Mouse (Mus musculus) embryo, embryonic 11 days (tissue): ENCODE results near the gene Fbn1.
A peak's percentile ranks its signal among the peaks of the same experiment; 100 is the strongest.

Source experiments
- DNase-seq: peaks from one replicate; pipeline ENCODE4 v3.0.0-alpha.2; 2015

Fbn1 gene

DNA sequence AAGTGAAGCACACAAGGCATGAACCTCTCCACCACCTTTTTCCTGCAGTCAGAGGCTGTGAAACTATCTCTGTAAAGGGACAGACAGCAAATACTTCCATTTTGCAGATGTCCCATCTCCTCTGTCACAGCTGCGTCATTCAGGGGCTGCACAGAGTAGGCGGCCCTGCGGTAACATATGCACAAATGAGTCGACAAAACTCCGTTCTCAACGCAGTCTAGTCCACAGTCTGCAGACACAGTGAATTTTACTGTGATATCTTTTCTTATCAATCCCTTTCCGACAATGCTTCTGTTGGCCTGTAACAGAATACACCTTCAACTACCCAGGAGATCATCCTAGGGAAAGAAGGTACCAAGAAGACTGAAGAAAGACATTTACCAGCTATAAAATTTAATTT lies 9.6 kb downstream of the Fbn1 start:
- DNase-seq = no peak

DNA sequence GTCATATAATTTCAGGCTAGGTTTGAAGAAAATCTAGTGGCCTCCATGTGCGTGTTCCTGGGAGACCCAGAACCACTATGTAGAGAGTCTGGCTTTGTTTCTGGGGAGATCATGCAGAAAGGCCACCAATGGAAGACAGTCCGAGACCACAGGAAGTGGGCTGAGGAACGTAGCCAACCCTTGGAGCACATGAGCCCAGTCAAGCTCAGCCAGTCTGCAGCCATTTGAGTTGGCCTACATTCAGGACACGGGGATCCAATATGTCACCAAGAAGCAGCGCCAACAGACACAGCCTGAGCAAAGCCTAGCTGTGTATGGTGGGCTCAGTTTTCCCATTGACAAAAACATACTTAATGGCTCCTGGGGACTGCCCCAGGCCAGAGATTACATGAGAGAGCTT lies 11.1 kb downstream of the Fbn1 start:
- DNase-seq = no peak

DNA sequence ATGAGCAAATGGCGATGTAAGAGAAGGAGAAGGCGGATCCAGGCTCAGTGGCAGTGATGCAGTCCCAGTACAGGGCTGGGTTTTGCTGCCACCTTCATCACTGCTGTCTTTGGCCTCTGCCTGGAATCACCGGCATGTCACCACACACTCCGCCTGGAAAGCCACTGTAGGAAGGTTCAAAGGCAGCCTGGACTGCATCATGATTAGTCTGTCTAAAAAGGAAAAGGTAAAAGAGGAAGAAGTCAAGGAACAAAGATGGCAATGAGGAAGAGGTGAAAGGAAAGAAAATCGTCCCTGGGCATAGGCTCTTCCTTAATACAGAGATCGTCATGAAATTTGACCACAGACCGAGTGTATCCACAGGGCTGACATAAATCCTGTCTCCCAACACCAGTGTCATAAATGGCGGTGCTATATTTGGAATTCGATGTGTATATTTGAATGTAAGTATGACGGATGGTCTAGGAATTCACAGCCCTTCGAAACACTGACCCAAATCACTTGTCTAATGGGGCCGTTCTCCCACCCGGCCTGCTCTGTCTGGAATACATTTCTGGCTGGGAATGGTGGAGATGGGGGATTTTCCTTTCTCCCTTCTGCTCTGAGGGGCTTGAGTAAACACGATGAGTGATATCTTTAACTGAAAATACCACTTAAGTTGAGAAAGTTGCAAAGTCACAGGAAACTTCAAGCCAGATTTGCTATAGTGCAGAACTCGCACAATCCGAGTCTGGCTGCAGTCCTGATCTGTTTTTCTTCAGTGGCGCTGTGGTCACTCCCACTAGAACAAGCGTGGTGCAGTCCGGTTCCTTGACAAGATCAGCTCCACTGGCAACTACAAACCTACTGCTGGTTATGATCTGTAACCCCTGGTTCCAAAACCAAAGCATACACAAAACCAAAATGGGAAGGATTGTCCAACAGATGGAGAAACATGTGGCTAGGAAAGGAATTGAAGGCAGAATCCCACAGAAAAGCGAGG lies 12.7 kb downstream of the Fbn1 start:
- no peak for DNase-seq

GRCm38 (mm10) chr2:125494291-125494690 lies 13.5 kb downstream of the Fbn1 start:
- no peak for DNase-seq

GRCm38 (mm10) chr2:125492050-125492900 lies 15.5 kb downstream of the Fbn1 start:
- DNase-seq = no peak

GRCm38 (mm10) chr2:125489979-125490378 lies 17.8 kb downstream of the Fbn1 start:
- no peak for DNase-seq

GRCm38 (mm10) chr2:125484910-125485309 lies 22.9 kb downstream of the Fbn1 start:
- DNase-seq = peak; percentile 20

DNA sequence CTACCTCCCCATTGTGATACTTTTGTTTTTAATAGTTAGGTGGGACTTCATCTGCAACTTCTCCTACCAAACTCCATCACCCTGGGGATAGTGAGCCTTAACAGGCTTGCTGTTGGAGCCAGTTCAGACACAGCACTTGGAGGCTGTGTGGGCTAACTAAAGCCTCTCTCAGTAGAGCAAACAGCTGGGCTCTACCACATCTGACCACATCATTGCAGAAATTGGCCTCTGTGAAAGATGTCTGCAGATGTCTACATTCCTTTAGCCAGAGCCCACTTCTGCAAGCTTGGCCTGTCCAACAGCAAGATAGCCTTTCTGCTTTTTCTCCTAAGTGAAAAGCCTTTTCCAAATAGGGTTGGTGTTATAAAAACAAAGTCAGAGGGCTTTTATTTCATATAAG lies 23.6 kb downstream of the Fbn1 start:
- no peak for DNase-seq

GRCm38 (mm10) chr2:125481531-125482317 lies 26.1 kb downstream of the Fbn1 start:
- DNase-seq = no peak

DNA sequence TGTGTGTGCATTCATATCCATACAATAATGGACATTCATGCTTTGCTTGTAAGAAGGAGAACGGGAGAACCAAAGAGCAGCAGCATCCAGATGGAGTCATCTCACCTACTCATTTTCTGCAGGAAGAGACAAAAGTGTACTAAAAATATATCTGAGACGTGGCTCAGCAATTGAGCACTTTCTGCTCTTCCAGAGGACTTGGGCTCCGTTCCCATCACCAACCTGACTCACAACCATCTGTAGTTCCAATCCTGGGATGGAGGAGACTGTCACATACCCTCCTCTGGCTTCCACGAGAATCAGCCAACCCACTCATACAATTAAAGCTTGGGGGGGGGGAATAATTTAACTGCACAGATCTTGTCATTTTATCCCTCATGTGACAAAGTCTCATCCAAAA lies 26.7 kb downstream of the Fbn1 start:
- no peak for DNase-seq

DNA sequence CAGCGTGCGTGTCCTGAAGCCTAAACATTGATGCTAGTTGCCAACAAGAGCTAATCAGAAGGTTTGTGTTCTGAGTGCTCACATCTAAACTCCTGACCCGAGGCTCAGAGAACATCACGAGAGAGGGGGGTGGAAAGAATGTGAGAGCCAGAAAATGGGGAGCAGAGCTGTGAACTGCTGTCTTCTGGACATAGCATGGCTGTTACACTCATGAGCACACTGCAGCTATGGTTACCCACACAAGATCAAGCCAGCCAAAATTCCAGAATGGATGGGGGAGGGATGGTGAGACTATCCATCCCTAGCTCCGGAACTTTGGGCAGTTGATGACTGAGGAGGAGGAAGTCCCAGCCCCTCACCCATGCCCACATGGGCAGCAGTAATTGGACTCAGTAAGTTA lies 27.7 kb downstream of the Fbn1 start:
- no peak for DNase-seq

DNA sequence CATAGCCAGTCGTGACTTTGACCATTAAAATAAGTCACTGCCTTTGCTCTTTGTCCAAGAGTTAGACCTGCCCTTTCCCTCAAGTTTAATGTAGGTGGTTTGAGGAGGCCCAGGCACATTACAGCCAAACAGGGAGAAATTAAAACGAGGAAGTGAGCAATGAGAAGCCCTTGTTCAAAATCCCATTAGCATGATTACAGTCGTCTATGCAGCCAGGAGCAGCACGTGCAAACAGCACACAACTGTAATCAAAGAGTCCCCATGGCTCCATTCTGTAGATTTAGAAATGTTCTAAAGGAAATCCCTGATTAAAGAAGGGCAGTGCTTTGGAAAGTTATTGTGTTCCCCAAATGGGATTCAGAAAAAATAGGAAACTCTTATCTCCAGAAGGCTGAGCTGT lies 29.1 kb downstream of the Fbn1 start:
- DNase-seq = no peak

DNA sequence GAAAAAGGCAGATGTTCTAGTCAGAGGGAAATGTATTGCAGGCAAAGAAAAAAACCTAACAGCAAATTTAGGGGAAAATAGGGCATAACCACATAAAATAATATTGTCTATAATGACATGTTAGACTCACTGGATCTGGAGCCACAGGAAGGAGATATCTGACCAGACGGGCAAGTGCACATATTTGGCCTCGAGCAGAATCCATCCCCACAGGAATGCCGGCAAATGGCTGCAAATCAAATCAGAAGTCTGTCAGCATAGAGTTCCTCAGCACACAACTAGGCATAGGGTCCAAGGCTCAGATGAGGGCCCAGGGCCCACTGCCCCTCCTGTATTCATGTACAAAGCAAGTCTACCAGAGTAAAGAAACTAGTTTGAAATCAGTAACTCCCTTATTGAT lies 30.4 kb downstream of the Fbn1 start:
- DNase-seq = no peak

- no peak for DNase-seq
Measured at GRCm38 (mm10) chr2:125476231-125476630, 31.6 kb downstream of the Fbn1 start.

DNA sequence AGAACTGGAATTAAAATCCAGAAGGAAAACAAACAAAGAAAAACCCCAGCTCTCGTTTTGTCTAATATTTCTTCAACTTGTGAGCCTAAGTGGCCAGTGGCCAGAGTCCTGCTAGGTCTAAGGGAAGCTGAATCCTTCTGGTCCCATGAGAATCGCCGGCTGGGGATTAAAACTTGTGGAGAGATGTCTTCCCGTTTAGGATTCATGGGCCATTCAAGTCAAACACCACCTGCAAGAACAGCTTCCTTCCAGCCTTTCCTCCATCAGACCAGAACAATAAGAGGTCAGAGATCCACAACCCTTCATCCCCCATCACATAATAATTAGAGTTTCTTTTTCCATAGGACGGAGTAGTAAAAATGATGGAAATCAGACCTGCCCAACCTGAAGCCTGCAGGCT lies 33.1 kb downstream of the Fbn1 start:
- DNase-seq = no peak

GRCm38 (mm10) chr2:125473228-125473627 lies 34.6 kb downstream of the Fbn1 start:
- no peak for DNase-seq

GRCm38 (mm10) chr2:125471721-125472120 lies 36.1 kb downstream of the Fbn1 start:
- no peak for DNase-seq

- peak; percentile 20 for DNase-seq
Measured at GRCm38 (mm10) chr2:125470553-125471295, 37.1 kb downstream of the Fbn1 start.

DNA sequence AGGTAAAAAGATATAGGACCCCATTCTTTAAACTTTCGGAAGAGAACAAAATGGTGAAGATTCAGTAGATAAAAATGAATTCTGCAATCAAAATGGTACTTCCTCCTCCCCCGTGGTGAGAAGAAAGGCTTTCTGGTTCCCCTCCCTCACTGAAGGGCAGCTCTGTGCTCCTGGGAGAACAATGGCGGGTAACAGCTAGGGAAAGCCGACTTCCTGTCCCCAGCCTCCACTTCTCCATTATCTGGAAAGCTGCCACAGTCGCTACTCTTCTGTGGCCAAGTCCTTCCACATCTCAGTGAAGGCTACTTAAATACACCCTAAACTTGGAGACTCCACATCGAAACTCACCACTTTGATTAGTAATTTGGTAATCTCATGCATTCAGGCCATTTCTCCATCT lies 43.8 kb downstream of the Fbn1 start:
- no peak for DNase-seq

DNA sequence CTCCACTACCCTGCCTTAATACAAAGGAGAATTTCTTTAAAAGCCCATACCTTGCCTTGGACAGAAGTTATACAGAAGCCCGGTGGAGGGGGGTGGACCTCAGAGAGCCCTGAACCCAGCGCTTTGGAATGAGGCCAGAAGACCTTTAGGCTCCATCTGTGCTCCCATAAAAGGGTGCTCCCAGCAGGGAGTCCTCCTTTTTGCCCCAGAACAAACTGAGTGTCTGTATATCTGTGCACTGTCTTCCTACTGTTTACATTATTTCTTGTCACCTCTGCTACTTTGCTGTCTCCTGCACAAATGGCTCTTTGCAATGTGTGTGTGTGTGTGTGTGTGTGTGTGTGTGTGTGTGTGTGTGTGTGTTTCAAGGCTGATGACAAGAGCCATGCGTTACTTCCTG lies 48.7 kb downstream of the Fbn1 start:
- DNase-seq = no peak

- DNase-seq = no peak
Measured at GRCm38 (mm10) chr2:125456059-125456789, 51.6 kb downstream of the Fbn1 start.

DNA sequence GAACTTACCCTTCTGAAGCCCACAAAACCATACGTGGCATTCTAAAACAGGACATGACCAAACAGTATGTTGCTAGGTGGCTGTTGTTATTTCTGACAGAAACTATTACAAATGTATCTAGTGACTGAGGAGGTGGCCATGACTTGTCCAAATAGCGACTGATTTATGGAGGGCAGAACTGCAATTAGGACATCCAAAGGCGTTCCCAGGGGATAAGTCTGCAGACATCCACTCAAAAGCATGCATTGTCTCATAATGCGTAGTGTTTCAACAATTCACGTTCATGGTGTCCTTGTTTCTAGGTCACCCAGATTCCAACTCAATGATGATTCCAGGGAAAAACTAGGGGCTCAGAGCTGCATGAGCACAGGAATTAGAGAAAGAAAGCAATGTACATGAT lies 53.0 kb downstream of the Fbn1 start:
- DNase-seq = no peak
